Mouse (Mus musculus) embryonic fibroblast, embryonic 13.5 days (primary cell): ENCODE data around the gene Tbc1d1.

ENCODE experiments used
- CTCF ChIP-seq: IDR thresholded peaks from 2 replicates; pipeline ENCODE4 v1.5.1; 2011; ENCODE audit warnings: mild to moderate bottlenecking, control low read depth, low read length, moderate library complexity, borderline replicate concordance; ENCODE audit not compliant: insufficient read depth
- POLR2A ChIP-seq: IDR thresholded peaks from 2 replicates; pipeline ENCODE4 v1.6.1; 2011; ENCODE audit warnings: low read depth, mild to moderate bottlenecking, control low read depth, low read length, moderate library complexity

GRCm38 (mm10) chr5:64243666-64244065 lies 87.6 kb downstream of the Tbc1d1 start:
- TF ChIP-seq CTCF (no peak), POLR2A (no peak)
